Mouse (Mus musculus): ENCODE measurements around the gene Gm16253. TPM values are rescaled to one million over a fixed set of nuclear protein-coding genes. Genes with fewer than 3 reads are reported as not detected.

Gm16253 gene
- polyA plus RNA-seq, 1 experiment from 2014 or later: 0.43 TPM

DNA sequence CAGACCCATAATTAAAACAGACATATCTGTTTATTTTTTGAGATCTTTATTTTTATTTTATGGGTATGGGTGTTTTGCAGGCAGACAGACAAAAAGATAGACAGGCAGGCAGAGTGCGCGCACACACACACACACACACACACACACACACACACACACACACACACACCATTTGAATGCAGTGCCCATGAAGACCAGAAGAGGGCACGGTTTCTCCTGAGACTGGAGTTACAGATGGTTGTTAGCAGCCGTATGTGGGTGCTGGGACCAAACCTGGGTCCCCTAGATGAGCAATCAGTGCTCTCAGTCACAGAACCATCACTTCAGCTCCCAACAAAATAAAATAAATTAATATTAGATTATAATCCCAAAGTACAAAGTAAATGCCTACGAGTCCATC, 6.6 kb downstream of the Gm16253 start:
- WGBS: 96% methylated on average over 5 of the region's 5 CpGs
- H3K27ac ChIP-seq (replicated peaks; ENCODE audit: low read depth, low read length): no peak overlapping the region
- H3K4me3 ChIP-seq (replicated peaks; ENCODE audit: low read depth, low read length): no peak overlapping the region
- ATAC-seq (ENCODE audit: low FRiP score, low TSS enrichment) (no peak), DNase-seq (no peak)
- H3K27me3 ChIP-seq (ENCODE audit: control insufficient read depth, insufficient read depth, low read length): no peaks in the 10 kb centered on the region
- H3K9me3 ChIP-seq (ENCODE audit: control insufficient read depth, low read length): no peaks in the 10 kb centered on the region
- no peak overlapping the region for H3K9ac ChIP-seq (replicated peaks; ENCODE audit: low read length)
- H3K36me3 ChIP-seq (ENCODE audit: control insufficient read depth, insufficient read depth, low read length): no peaks in the 10 kb centered on the region
- H3K4me2 ChIP-seq (ENCODE audit: low read length): no peak overlapping the region
- H3K4me1 ChIP-seq (ENCODE audit: control insufficient read depth, insufficient read depth, low read length): no peaks in the 10 kb centered on the region

DNA sequence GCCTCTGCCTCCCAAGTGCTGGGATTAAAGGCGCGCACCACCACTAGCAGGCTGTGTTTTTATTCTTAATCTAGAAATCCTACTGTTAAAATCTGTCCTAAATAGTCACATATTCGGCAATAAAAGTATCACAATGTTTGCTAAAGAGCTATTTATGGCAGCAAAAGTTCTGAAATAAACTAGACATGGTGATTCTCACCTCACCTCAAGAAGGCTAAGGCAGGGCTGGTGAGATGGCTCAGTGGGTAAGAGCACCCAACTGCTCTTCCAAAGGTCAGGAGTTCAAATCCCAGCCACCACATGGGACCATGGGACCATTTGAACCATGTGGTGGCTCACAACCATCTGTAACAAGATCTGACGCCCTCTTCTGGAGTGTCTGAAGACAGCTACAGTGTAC, 13.9 kb downstream of the Gm16253 start:
- 81% methylated on average over 4 of the region's 4 CpGs for WGBS
- H3K9ac ChIP-seq (replicated peaks; ENCODE audit: low read length): no peak overlapping the region
- H3K27ac ChIP-seq (replicated peaks; ENCODE audit: low read depth, low read length): no peak overlapping the region
- H3K36me3 ChIP-seq (ENCODE audit: control insufficient read depth, insufficient read depth, low read length): no peaks in the 10 kb centered on the region
- H3K4me2 ChIP-seq (ENCODE audit: low read length): no peak overlapping the region
- H3K4me3 ChIP-seq (replicated peaks; ENCODE audit: low read depth, low read length): no peak overlapping the region
- DNase-seq: no peak
- H3K9me3 ChIP-seq (ENCODE audit: control insufficient read depth, low read length): no peaks in the 10 kb centered on the region
- no peak for ATAC-seq (ENCODE audit: low FRiP score, low TSS enrichment)
- H3K4me1 ChIP-seq (ENCODE audit: control insufficient read depth, insufficient read depth, low read length): peaks cover 8% of the 10 kb centered on the region; the same call in 1 of the 2 replicates
- no peaks in the 10 kb centered on the region for H3K27me3 ChIP-seq (ENCODE audit: control insufficient read depth, insufficient read depth, low read length)

DNA sequence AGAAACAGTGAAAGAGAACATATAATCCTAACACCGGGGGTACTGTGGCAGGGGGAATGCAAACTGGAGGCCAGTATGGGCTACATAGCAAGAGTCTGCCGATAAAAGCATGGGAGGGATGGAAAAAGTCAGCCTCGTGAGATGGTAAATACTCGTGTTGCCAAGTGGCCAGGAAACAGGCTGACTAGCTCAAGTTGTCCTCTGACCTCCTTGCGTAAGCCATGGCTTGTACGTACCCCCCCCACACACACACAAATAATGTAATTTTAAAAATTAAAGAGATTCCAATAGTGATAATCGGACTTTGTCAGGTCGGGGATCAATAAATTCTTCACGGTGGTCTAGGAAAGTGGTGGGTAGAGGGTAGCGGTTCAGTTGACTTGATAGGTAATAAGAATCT, 16.6 kb downstream of the Gm16253 start:
- Histone ChIP-seq H3K27me3 (ENCODE audit: control insufficient read depth, insufficient read depth, low read length) (no peaks in the 10 kb centered on the region), H3K36me3 (ENCODE audit: control insufficient read depth, insufficient read depth, low read length) (no peaks in the 10 kb centered on the region), H3K4me2 (ENCODE audit: low read length) (peak overlapping the region; percentile 67), H3K9ac (replicated peaks; ENCODE audit: low read length) (peak overlapping the region; percentile 67), H3K9me3 (ENCODE audit: control insufficient read depth, low read length) (no peaks in the 10 kb centered on the region), H3K4me1 (ENCODE audit: control insufficient read depth, insufficient read depth, low read length) (peaks cover 33% of the 10 kb centered on the region), H3K4me3 (replicated peaks; ENCODE audit: low read depth, low read length) (peak overlapping the region; percentile 62), H3K27ac (replicated peaks; ENCODE audit: low read depth, low read length) (peak overlapping the region; percentile 82)
- ATAC-seq (ENCODE audit: low FRiP score, low TSS enrichment): no peak
- WGBS: 2% methylated on average over 10 of the region's 10 CpGs
- peak; percentile 54 for DNase-seq

GRCm38 (mm10) chr3:96593790-96594560, 17.2 kb downstream of the Gm16253 start, which contains the start of gene Polr3gl:
TSS of gene Polr3gl (minus strand) at chr3:96594181.
- Histone ChIP-seq H3K36me3 (ENCODE audit: control insufficient read depth, insufficient read depth, low read length) (no peaks in the 10 kb centered on the region), H3K4me3 (replicated peaks; ENCODE audit: low read depth, low read length) (peak within 1 kb of the TSS; percentile 62), H3K4me1 (ENCODE audit: control insufficient read depth, insufficient read depth, low read length) (peaks cover 39% of the 10 kb centered on the region), H3K27ac (replicated peaks; ENCODE audit: low read depth, low read length) (peak within 1 kb of the TSS; percentile 82), H3K9me3 (ENCODE audit: control insufficient read depth, low read length) (no peaks in the 10 kb centered on the region), H3K27me3 (ENCODE audit: control insufficient read depth, insufficient read depth, low read length) (no peaks in the 10 kb centered on the region), H3K9ac (replicated peaks; ENCODE audit: low read length) (peak within 1 kb of the TSS; percentile 67), H3K4me2 (ENCODE audit: low read length) (peak within 1 kb of the TSS; percentile 67)
- ATAC-seq (ENCODE audit: low FRiP score, low TSS enrichment) (peak; percentile 86), DNase-seq (peak; percentile 96)
- WGBS: 0% methylated on average over 38 of the region's 38 CpGs

DNA sequence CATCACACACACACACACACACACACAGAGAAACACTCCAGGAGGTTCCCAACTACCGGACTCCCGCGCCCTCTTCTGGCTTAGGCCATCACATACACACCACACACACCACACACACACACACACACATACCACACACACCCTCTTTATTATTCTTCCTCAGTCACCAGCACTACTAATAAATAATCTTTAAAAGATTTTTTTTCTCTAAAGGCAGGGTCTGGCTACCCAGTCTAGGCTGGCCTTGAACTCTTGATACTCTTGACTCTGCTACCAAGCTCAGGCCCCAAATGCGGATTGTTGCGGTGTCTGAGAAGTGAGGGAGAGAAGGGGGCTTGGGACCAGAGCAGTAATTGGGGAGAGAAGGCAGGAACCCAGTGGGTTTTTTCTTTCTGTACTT, 18.1 kb downstream of the Gm16253 start:
- H3K4me1 ChIP-seq (ENCODE audit: control insufficient read depth, insufficient read depth, low read length): peaks cover 40% of the 10 kb centered on the region
- no peaks in the 10 kb centered on the region for H3K27me3 ChIP-seq (ENCODE audit: control insufficient read depth, insufficient read depth, low read length)
- DNase-seq (no peak), ATAC-seq (ENCODE audit: low FRiP score, low TSS enrichment) (no peak)
- no peak overlapping the region for H3K4me3 ChIP-seq (replicated peaks; ENCODE audit: low read depth, low read length)
- no peak overlapping the region for H3K4me2 ChIP-seq (ENCODE audit: low read length)
- no peak overlapping the region for H3K27ac ChIP-seq (replicated peaks; ENCODE audit: low read depth, low read length)
- no peak overlapping the region for H3K9ac ChIP-seq (replicated peaks; ENCODE audit: low read length)
- no peaks in the 10 kb centered on the region for H3K36me3 ChIP-seq (ENCODE audit: control insufficient read depth, insufficient read depth, low read length)
- WGBS: 84% methylated on average over 5 of the region's 5 CpGs
- H3K9me3 ChIP-seq (ENCODE audit: control insufficient read depth, low read length): no peaks in the 10 kb centered on the region

DNA sequence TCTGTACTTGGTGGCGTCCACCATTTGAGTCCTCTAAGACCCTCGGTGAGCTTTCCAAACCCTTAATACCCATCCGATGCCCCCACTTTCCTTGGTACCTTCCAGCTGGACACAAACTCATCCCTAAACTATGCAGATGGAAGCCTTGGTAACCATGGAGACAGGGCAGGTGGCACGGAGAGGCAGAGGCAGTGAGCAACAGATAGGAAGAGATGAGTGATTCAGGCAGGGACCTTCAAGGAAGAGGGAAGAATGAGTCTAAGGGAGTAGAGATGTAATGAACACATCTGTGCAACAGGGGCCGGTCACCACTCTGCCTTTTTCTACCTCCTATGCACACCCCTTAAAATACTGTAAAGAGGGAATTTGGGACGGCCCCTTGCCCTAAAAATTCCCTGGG, 18.9 kb downstream of the Gm16253 start:
- Histone ChIP-seq H3K27me3 (ENCODE audit: control insufficient read depth, insufficient read depth, low read length) (no peaks in the 10 kb centered on the region), H3K36me3 (ENCODE audit: control insufficient read depth, insufficient read depth, low read length) (no peaks in the 10 kb centered on the region), H3K9me3 (ENCODE audit: control insufficient read depth, low read length) (no peaks in the 10 kb centered on the region), H3K4me3 (replicated peaks; ENCODE audit: low read depth, low read length) (peak overlapping the region; percentile 48; the same call in 1 of the 2 replicates), H3K4me1 (ENCODE audit: control insufficient read depth, insufficient read depth, low read length) (peaks cover 48% of the 10 kb centered on the region), H3K4me2 (ENCODE audit: low read length) (peak overlapping the region; percentile 100), H3K27ac (replicated peaks; ENCODE audit: low read depth, low read length) (no peak overlapping the region), H3K9ac (replicated peaks; ENCODE audit: low read length) (no peak overlapping the region)
- 20% methylated on average over 6 of the region's 6 CpGs for WGBS
- ATAC-seq (ENCODE audit: low FRiP score, low TSS enrichment): no peak
- peak; percentile 40 for DNase-seq

DNA sequence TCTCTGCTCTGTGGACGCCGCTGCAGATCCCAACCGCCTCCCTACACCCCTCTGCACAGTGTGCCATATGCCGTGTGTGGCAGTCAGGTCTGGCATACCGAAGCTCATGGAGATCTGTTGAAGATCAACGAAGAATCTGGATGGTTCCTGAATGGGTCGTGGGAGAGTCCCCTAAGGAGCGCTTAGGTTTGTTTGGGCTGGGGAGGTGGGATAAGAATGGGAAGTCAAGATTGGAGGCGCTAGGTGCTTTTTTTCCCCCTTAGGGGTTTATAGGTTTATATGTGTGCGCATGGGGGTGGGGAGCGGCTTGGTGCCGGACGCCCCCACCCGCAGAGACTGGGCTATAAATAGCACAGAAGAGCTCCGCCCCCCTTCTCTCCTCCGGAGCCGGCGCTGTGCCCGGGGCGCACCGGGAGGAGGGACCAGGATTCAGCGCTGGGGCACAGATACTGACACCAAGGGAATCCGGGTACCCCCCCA, 19.5 kb downstream of the Gm16253 start, which contains the start of gene Ankrd34a:
Ankrd34a (plus strand) TSS at position 409 of the 480 bp plus-strand sequence.
- ATAC-seq (ENCODE audit: low FRiP score, low TSS enrichment): no peak
- peak; percentile 74 for DNase-seq
- H3K27ac ChIP-seq (replicated peaks; ENCODE audit: low read depth, low read length): peak within 1 kb of the TSS; percentile 39
- H3K9me3 ChIP-seq (ENCODE audit: control insufficient read depth, low read length): no peaks in the 10 kb centered on the region
- H3K36me3 ChIP-seq (ENCODE audit: control insufficient read depth, insufficient read depth, low read length): no peaks in the 10 kb centered on the region
- H3K9ac ChIP-seq (replicated peaks; ENCODE audit: low read length): peak within 1 kb of the TSS; percentile 68
- peak within 1 kb of the TSS; percentile 48 for H3K4me3 ChIP-seq (replicated peaks; ENCODE audit: low read depth, low read length)
- WGBS: under 1% methylated on average over 22 of the region's 23 CpGs
- no peaks in the 10 kb centered on the region for H3K27me3 ChIP-seq (ENCODE audit: control insufficient read depth, insufficient read depth, low read length)
- H3K4me2 ChIP-seq (ENCODE audit: low read length): peak within 1 kb of the TSS; percentile 100
- peaks cover 48% of the 10 kb centered on the region for H3K4me1 ChIP-seq (ENCODE audit: control insufficient read depth, insufficient read depth, low read length)

DNA sequence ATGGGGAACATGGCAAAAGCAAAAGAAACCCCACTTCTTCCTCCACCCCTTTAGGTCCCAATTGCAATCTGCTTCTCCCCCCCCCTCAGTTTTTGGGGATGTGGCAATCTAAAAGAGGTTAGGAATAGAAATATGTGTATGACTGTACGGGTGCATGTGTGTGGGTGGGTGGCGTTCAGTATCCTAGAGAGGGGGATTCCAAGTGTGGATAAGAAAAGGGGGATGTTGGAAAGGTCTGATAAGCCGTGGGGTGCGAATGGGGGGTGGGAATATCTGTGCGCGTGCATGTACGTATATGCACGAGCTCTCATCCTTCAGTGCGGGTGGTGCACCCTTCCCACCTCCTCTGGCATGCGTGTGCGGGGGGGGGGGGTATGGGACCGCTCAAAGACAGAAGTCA, 20.1 kb downstream of the Gm16253 start:
- H3K9me3 ChIP-seq (ENCODE audit: control insufficient read depth, low read length): no peaks in the 10 kb centered on the region
- 1% methylated on average over 11 of the region's 12 CpGs for WGBS
- peak overlapping the region; percentile 100 for H3K4me2 ChIP-seq (ENCODE audit: low read length)
- DNase-seq (peak; percentile 41), ATAC-seq (ENCODE audit: low FRiP score, low TSS enrichment) (no peak)
- H3K4me1 ChIP-seq (ENCODE audit: control insufficient read depth, insufficient read depth, low read length): peaks cover 50% of the 10 kb centered on the region
- H3K9ac ChIP-seq (replicated peaks; ENCODE audit: low read length): peak overlapping the region; percentile 68
- H3K36me3 ChIP-seq (ENCODE audit: control insufficient read depth, insufficient read depth, low read length): no peaks in the 10 kb centered on the region
- peak overlapping the region; percentile 39 for H3K27ac ChIP-seq (replicated peaks; ENCODE audit: low read depth, low read length)
- peak overlapping the region; percentile 48 for H3K4me3 ChIP-seq (replicated peaks; ENCODE audit: low read depth, low read length)
- no peaks in the 10 kb centered on the region for H3K27me3 ChIP-seq (ENCODE audit: control insufficient read depth, insufficient read depth, low read length)

DNA sequence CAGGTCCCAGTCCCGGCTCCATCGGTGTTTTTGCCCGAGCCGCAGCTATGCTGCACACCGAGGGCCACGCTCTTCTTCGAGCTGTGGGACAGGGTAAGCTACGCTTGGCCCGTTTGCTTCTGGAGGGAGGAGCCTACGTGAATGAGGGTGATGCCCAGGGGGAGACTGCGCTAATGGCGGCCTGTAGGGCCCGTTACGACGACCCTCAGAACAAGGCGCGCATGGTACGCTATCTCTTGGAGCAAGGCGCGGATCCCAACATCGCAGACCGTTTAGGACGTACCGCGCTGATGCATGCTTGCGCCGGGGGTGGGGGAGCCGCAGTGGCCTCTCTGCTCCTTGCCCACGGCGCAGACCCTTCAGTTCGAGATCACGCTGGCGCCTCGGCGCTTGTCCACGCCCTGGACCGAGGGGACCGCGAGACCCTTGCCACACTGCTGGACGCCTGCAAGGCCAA, 20.7 kb downstream of the Gm16253 start:
- peak overlapping the region; percentile 39 for H3K27ac ChIP-seq (replicated peaks; ENCODE audit: low read depth, low read length)
- under 1% methylated on average over 40 of the region's 40 CpGs for WGBS
- H3K4me3 ChIP-seq (replicated peaks; ENCODE audit: low read depth, low read length): peak overlapping the region; percentile 48
- H3K9me3 ChIP-seq (ENCODE audit: control insufficient read depth, low read length): no peaks in the 10 kb centered on the region
- peak overlapping the region; percentile 100 for H3K4me2 ChIP-seq (ENCODE audit: low read length)
- H3K4me1 ChIP-seq (ENCODE audit: control insufficient read depth, insufficient read depth, low read length): peaks cover 56% of the 10 kb centered on the region
- DNase-seq: peak; percentile 67
- no peaks in the 10 kb centered on the region for H3K27me3 ChIP-seq (ENCODE audit: control insufficient read depth, insufficient read depth, low read length)
- no peaks in the 10 kb centered on the region for H3K36me3 ChIP-seq (ENCODE audit: control insufficient read depth, insufficient read depth, low read length)
- no peak for ATAC-seq (ENCODE audit: low FRiP score, low TSS enrichment)
- peak overlapping the region; percentile 68 for H3K9ac ChIP-seq (replicated peaks; ENCODE audit: low read length)
